Mouse (Mus musculus) midbrain, embryonic 12.5 days (tissue): ENCODE results near the gene Tmem221. TPM values are rescaled to one million over a fixed set of nuclear protein-coding genes. Genes with fewer than 3 reads are reported as not detected.
A peak's percentile ranks its signal among the peaks of the same experiment; 100 is the strongest.

Source experiments
- ATAC-seq: fragments of 200-750 bp; cut with Nextera tagmentation; 2 replicates; pipeline ENCODE4 v1.8.0; 2017; ENCODE audit warnings: low read depth, moderate TSS enrichment, moderate library complexity; ENCODE audit not compliant: low FRiP score
- H3K27ac ChIP-seq: fragments of 300-500 bp; sonication (generic); replicated peaks from 2 replicates; pipeline ENCODE4 v1.5.1; 2016; ENCODE audit warnings: mild to moderate bottlenecking
- H3K27me3 ChIP-seq: fragments of 300-500 bp; sonication (generic); 2 replicates; pipeline ENCODE4 v1.6.1; 2016; ENCODE audit warnings: mild to moderate bottlenecking
- H3K36me3 ChIP-seq: fragments of 300-500 bp; sonication (generic); 2 replicates; pipeline ENCODE4 v1.6.1; 2016
- H3K4me1 ChIP-seq: fragments of 300-500 bp; sonication (generic); 2 replicates; pipeline ENCODE4 v1.6.1; 2016
- H3K4me2 ChIP-seq: fragments of 300-500 bp; sonication (generic); replicated peaks from 2 replicates; pipeline ENCODE4 v1.6.1; 2016; ENCODE audit warnings: mild to moderate bottlenecking, moderate library complexity
- H3K4me3 ChIP-seq: fragments of 300-500 bp; sonication (generic); 2 replicates; pipeline ENCODE4 v1.5.1; 2016; ENCODE audit warnings: mild to moderate bottlenecking
- H3K9ac ChIP-seq: fragments of 300-500 bp; sonication (generic); replicated peaks from 2 replicates; pipeline ENCODE4 v1.6.1; 2016; ENCODE audit warnings: mild to moderate bottlenecking, moderate library complexity
- H3K9me3 ChIP-seq: fragments of 300-500 bp; sonication (generic); 2 replicates; pipeline ENCODE4 v1.6.1; 2016; ENCODE audit warnings: mild to moderate bottlenecking
- WGBS: fragments of 180-500 bp; shearing (Covaris S2); methylation state at CpG from one replicate; pipeline ENCODE4 v1.1.7; 2016; 5-methylcytosine and 5-hydroxymethylcytosine counted together
- polyA plus RNA-seq: library from polyadenylated mRNA; unstranded; fragments of >200 nt; fragmentation: Nextera tagmentation; extraction: Ambion mirVana; gene quantifications from 2 replicates; pipeline ENCODE4 v1.2.1, GENCODE M21; 2016

Gene Tmem221
- polyA plus RNA-seq, 1 experiment from 2014 or later: 0.14 TPM

GRCm38 (mm10) chr8:71593556-71594323, 35.1 kb upstream of the Tmem221 start:
- 97% methylated on average over 8 of the region's 8 CpGs for WGBS
- Histone ChIP-seq H3K4me2 (peak overlapping the region; percentile 89), H3K9me3 (no peaks in the 10 kb centered on the region), H3K27ac (no peak overlapping the region), H3K36me3 (no peaks in the 10 kb centered on the region), H3K4me3 (no peak overlapping the region), H3K4me1 (peaks cover 27% of the 10 kb centered on the region), H3K9ac (peak overlapping the region; percentile 94; the same call in 1 of the 2 replicates), H3K27me3 (peaks cover 10% of the 10 kb centered on the region)
- no peak for ATAC-seq

DNA sequence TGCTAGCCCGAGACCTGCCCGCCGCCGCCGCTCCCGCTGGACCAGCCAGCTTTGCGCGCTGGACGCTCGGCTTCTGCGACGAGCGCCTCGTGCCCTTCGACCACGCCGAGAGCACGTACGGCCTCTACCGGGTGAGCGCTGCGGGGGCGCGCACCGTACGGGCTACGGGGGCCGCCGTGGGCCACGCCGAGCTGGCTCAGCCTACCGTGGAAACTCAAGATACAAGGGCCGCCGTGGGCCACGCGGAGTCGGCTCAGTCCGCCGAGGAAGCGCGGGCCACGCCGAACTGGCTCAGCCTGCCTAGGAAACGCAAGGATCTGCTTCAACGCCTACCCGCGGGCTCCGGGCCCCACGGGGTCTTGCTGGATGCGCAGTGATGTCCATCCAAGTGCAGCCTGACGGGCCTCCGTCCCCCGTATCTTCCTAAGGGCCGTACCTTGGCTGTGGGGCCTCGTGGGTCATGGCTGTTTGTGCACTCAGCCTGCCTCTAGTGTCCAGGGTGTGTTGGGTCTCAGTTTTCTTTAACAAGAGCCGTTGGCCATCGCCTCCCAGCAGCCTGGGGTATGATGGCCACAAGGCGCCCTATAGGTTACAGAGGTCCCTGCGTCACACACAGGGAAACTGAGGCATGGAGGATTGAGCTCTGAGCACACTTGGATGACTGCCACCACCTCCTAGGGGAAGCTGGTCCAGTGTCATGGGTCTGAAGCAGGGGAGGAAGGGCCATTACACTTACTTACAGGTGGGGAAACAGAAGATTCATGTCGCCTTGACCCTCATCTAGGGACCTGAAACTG, 33.9 kb upstream of the Tmem221 start:
- 5% methylated on average over 60 of the region's 60 CpGs for WGBS

DNA sequence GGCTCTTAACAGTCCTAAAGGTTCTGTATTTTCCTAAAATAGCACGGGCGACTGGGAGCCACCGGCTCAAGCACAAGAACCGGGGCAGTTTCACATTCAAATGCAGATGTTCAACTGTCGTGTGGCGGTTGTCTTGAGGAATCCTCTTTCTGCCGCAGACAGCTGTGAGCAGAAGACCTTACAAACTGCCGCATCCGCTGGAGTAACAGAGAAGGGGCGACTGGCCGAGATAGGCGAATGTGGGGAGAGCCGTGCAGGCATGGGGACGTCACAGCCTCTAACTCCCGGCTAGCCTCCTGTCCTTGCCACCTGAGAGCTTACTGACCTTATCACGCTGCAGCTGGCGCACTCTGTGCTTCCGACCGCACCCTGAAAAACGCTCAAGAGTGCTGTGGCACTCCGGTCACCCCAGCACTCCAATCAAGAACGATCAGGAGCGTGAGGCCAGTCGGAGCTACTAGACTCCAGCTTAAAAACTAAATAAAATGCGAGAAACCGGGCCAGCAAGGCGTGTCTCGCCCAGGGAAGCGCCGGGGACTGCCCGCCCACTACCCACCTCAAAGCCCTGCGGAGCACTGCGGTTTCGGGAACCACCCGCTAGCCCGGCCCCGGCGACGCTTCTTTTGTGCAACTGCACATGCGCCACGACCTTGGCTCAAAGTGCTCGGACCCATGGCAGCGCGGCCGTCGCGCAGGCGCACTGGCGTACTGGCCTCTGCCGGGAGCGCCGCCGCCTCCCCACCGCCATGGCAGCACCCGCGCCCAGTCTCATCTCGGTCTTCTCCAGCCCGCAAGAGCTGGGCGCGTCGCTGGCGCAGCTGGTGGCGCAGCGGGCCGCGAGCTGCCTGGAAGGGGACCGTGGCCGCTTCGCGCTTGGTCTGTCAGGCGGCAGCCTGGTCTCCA, 33.1 kb upstream of the Tmem221 start, which contains the start of gene Pgls:
TSS of gene Pgls (plus strand) at position 706 of the 903 bp plus-strand sequence.
- under 1% methylated on average over 67 of the region's 71 CpGs for WGBS

More for the DNA sequence above, 33.9 kb upstream of the Tmem221 start:
- peak overlapping the region; percentile 89 for H3K4me2 ChIP-seq
- ATAC-seq: peak; percentile 71
- H3K36me3 ChIP-seq: no peaks in the 10 kb centered on the region
- H3K9me3 ChIP-seq: no peaks in the 10 kb centered on the region
- H3K9ac ChIP-seq: peak overlapping the region; percentile 94
- peaks cover 10% of the 10 kb centered on the region for H3K27me3 ChIP-seq
- peaks cover 27% of the 10 kb centered on the region for H3K4me1 ChIP-seq
- H3K27ac ChIP-seq: peak overlapping the region; percentile 99
- peak overlapping the region; percentile 88 for H3K4me3 ChIP-seq

GRCm38 (mm10) chr8:71591017-71591416, 32.3 kb upstream of the Tmem221 start:
- H3K4me1 ChIP-seq: peaks cover 26% of the 10 kb centered on the region
- H3K4me2 ChIP-seq: peak overlapping the region; percentile 89
- peaks cover 10% of the 10 kb centered on the region for H3K27me3 ChIP-seq
- peaks cover 2% of the 10 kb centered on the region; the same call in 1 of the 2 replicates for H3K36me3 ChIP-seq
- peak overlapping the region; percentile 99; the same call in 1 of the 2 replicates for H3K27ac ChIP-seq
- ATAC-seq: no peak
- 27% methylated on average over 5 of the region's 5 CpGs for WGBS
- H3K9ac ChIP-seq: peak overlapping the region; percentile 94
- peak overlapping the region; percentile 88 for H3K4me3 ChIP-seq
- H3K9me3 ChIP-seq: no peaks in the 10 kb centered on the region

More for the DNA sequence above, 33.1 kb upstream of the Tmem221 start, which contains the start of gene Pgls:
- H3K4me3 ChIP-seq: peak within 1 kb of the TSS; percentile 88
- peak within 1 kb of the TSS; percentile 99 for H3K27ac ChIP-seq
- peak within 1 kb of the TSS; percentile 89 for H3K4me2 ChIP-seq
- peak within 1 kb of the TSS; percentile 94 for H3K9ac ChIP-seq
- H3K9me3 ChIP-seq: no peaks in the 10 kb centered on the region
- H3K36me3 ChIP-seq: no peaks in the 10 kb centered on the region
- peaks cover 10% of the 10 kb centered on the region for H3K27me3 ChIP-seq
- H3K4me1 ChIP-seq: peaks cover 27% of the 10 kb centered on the region
- peak; percentile 89 for ATAC-seq

DNA sequence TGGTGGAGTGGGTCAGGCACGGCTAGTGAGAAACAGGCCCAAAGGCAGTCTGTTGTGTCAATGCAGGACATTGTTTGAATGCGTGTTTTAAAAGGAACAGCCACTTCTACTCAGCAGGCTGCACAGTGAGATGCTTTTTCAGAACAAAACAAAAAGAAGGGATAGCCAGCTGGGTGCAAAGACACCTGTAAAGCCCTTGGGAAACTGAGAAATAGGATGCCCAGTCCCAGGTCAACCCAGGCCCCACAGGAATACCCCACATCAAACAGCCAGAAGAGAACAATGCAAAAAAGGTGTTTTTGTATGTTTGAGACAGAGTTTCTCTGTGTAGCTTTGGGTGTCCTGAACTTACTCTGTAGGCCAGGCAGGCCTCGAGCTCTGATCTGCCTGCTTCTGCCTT, 30.1 kb upstream of the Tmem221 start:
- Histone ChIP-seq H3K4me2 (no peak overlapping the region), H3K27me3 (peaks cover 10% of the 10 kb centered on the region), H3K9me3 (no peaks in the 10 kb centered on the region), H3K36me3 (peaks cover 24% of the 10 kb centered on the region), H3K27ac (no peak overlapping the region), H3K4me3 (no peak overlapping the region), H3K9ac (no peak overlapping the region), H3K4me1 (peaks cover 20% of the 10 kb centered on the region)
- no peak for ATAC-seq
- WGBS: 71% methylated on average over 3 of the region's 3 CpGs

DNA sequence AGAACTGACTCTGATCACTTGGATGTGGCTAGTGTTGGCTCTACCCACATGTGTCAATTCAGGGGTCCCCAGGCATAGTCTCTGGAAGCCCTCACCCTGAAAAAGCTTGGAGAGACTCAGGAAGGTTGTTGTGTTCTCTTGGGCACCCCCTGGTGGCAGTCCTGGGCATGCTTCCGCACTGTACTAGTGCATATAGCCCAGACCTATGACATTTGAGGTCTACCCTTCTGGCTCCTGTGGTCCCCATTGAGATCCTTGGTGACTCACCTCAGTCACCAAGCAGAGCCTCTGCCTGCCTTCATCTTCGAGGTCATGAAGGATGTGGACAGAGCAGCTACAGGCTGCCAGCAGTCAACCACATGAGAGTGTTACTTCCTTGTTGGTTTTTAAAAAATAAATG, 28.2 kb upstream of the Tmem221 start:
- Histone ChIP-seq H3K9ac (no peak overlapping the region), H3K4me3 (no peak overlapping the region), H3K36me3 (peaks cover 24% of the 10 kb centered on the region), H3K27me3 (peaks cover 10% of the 10 kb centered on the region), H3K9me3 (no peaks in the 10 kb centered on the region), H3K27ac (no peak overlapping the region), H3K4me2 (no peak overlapping the region), H3K4me1 (peaks cover 7% of the 10 kb centered on the region; the same call in 1 of the 2 replicates)
- WGBS: 72% methylated on average over 2 of the region's 2 CpGs
- ATAC-seq: no peak

DNA sequence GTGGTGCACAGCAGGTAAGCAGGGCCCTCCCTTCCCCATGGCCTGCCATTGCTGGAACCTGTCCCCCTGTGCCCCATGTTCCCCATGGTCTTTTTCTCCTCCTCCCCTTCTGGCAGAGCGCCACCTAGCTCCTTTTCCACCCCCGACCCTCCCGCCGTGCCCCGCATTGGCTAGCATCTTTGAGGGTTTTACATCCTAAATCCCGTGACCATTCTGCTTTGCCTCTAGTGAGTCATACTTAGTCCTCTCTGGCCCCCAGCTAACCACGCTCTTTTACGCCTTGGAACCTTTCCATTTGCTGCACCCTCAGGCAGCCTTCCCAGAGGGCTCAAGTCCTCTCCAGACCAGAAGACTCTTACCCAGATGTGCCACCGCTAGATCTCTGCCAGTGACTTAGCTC, 21.5 kb upstream of the Tmem221 start:
- Histone ChIP-seq H3K4me1 (0 out of 2 replicates have a peak, but pooled peaks cover 6% of the 10 kb centered on the region), H3K27me3 (no peaks in the 10 kb centered on the region), H3K9me3 (no peaks in the 10 kb centered on the region), H3K4me3 (no peak overlapping the region), H3K9ac (no peak overlapping the region), H3K4me2 (no peak overlapping the region), H3K27ac (no peak overlapping the region), H3K36me3 (peaks cover 24% of the 10 kb centered on the region)
- ATAC-seq: no peak
- 29% methylated on average over 9 of the region's 9 CpGs for whole genome bisulfite sequencing

DNA sequence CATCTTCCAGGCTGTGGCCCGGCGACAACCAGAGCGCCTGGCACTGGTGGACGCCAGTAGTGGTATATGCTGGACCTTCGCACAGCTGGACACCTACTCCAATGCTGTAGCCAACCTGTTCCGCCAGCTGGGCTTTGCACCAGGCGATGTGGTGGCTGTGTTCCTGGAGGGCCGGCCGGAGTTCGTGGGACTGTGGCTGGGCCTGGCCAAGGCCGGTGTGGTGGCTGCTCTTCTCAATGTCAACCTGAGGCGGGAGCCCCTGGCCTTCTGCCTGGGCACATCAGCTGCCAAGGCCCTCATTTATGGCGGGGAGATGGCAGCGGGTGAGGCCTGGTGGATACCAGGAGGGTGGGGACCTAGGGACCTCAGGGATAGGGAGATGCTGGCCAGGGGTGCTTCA, 20.8 kb upstream of the Tmem221 start:
- WGBS: 86% methylated on average over 14 of the region's 14 CpGs
- 0 out of 2 replicates have a peak, but pooled peaks cover 6% of the 10 kb centered on the region for H3K4me1 ChIP-seq
- H3K9ac ChIP-seq: no peak overlapping the region
- no peak overlapping the region for H3K4me2 ChIP-seq
- no peaks in the 10 kb centered on the region for H3K27me3 ChIP-seq
- no peak overlapping the region for H3K4me3 ChIP-seq
- H3K27ac ChIP-seq: no peak overlapping the region
- H3K9me3 ChIP-seq: no peaks in the 10 kb centered on the region
- ATAC-seq: no peak
- peaks cover 17% of the 10 kb centered on the region for H3K36me3 ChIP-seq

DNA sequence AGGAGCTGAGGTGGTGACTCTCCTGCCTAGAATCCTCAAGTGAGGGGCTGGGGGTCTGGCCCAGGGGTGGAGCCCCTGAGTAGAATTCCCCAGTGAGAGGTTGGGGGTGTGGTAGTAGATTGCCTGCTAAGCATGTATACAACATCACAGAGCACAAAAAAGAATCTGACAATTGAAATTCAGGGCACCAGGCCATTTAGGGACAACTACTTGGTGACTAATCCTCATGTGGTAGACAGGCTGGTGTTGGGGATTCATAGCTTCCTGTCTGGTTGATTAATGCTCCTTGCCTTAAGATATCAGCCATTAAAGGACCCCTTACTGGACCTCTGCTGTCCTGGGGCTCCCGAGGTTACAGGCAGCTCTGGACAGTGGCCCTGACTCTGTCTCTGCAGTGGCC, 20.3 kb upstream of the Tmem221 start:
- H3K4me1 ChIP-seq: 0 out of 2 replicates have a peak, but pooled peaks cover 6% of the 10 kb centered on the region
- H3K9me3 ChIP-seq: no peaks in the 10 kb centered on the region
- peaks cover 12% of the 10 kb centered on the region for H3K36me3 ChIP-seq
- 57% methylated on average over 1 of the region's 1 CpGs for WGBS
- H3K27ac ChIP-seq: no peak overlapping the region
- ATAC-seq: no peak
- H3K4me2 ChIP-seq: no peak overlapping the region
- H3K4me3 ChIP-seq: no peak overlapping the region
- H3K27me3 ChIP-seq: no peaks in the 10 kb centered on the region
- no peak overlapping the region for H3K9ac ChIP-seq

DNA sequence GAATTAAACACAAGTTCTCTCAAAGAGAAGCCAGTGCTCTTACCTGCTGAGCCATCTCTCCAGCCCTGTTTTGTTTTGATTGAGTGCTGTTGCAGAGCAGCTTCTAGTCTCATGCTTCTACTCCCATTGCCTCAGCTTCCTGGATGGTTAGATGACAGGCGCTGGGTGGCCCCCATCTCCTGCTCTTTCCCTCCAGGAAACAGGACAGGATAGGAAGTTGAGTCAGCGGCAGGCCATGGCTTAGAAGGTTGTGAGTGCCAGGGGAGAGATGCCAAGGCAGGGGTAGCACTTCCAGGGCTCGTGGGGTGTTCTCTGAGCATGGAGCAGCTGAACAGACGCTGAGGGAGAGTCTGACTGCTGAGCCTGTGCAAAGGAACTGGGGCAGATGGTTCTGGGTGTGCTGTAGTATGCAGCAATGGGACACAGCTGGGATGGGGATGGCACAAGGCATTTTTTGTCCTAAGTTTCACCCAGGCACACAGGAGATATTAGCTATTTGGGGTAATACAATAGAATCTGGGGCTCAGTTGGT, 19.3 kb upstream of the Tmem221 start:
- ATAC-seq: no peak
- H3K4me1 ChIP-seq: peaks cover 9% of the 10 kb centered on the region
- H3K4me3 ChIP-seq: no peak overlapping the region
- H3K9ac ChIP-seq: no peak overlapping the region
- peaks cover 10% of the 10 kb centered on the region for H3K36me3 ChIP-seq
- H3K27ac ChIP-seq: no peak overlapping the region
- no peak overlapping the region for H3K4me2 ChIP-seq
- WGBS: 75% methylated on average over 4 of the region's 4 CpGs
- H3K9me3 ChIP-seq: no peaks in the 10 kb centered on the region
- H3K27me3 ChIP-seq: 0 out of 2 replicates have a peak, but pooled peaks cover 2% of the 10 kb centered on the region

GRCm38 (mm10) chr8:71575020-71575419, 16.3 kb upstream of the Tmem221 start:
- WGBS: 68% methylated on average over 1 of the region's 1 CpGs
- peaks cover 24% of the 10 kb centered on the region for H3K4me1 ChIP-seq
- ATAC-seq: no peak

More at GRCm38 (mm10) chr8:71575020-71575419, 16.3 kb upstream of the Tmem221 start:
- H3K27me3 ChIP-seq: 0 out of 2 replicates have a peak, but pooled peaks cover 4% of the 10 kb centered on the region
- no peak overlapping the region for H3K4me3 ChIP-seq
- H3K27ac ChIP-seq: no peak overlapping the region
- H3K9ac ChIP-seq: no peak overlapping the region
- no peak overlapping the region for H3K4me2 ChIP-seq
- H3K36me3 ChIP-seq: no peaks in the 10 kb centered on the region
- H3K9me3 ChIP-seq: no peaks in the 10 kb centered on the region
